Mouse (Mus musculus) inflammation-experienced regulatory T-cells, adult 6 months (primary cell): Measurements from ENCODE around the gene Cacna2d3. TPM values are rescaled to one million over a fixed set of nuclear protein-coding genes. Genes with fewer than 3 reads are reported as not detected.

Source experiments
- ATAC-seq: one replicate; pipeline ENCODE4 v1.8.0; 2017
- polyA plus RNA-seq, 3 experiments: library from polyadenylated mRNA; unstranded; fragments of 100-300 nt; shearing (Covaris generic); gene quantifications; one replicate each; pipeline ENCODE4 v1.2.1; 2017

The Cacna2d3 gene
- polyA plus RNA-seq, 3 experiments from 2014 or later, result 0.27 TPM; not detected in 2

GRCm38 (mm10) chr14:29639266-29639665 is 82.4 kb downstream of the Cacna2d3 start:
- ATAC-seq, result no peak

GRCm38 (mm10) chr14:29628213-29628612 is 93.5 kb downstream of the Cacna2d3 start:
- no peak for ATAC-seq

- no peak for ATAC-seq
Observed at GRCm38 (mm10) chr14:29612436-29612835, 109.2 kb downstream of the Cacna2d3 start.

- no peak for ATAC-seq
Observed at GRCm38 (mm10) chr14:29608761-29609160, 112.9 kb downstream of the Cacna2d3 start.

- no peak for ATAC-seq
Observed at GRCm38 (mm10) chr14:29599428-29599827, 122.2 kb downstream of the Cacna2d3 start.

- ATAC-seq, result no peak
Observed at GRCm38 (mm10) chr14:29592896-29593295, 128.8 kb downstream of the Cacna2d3 start.

GRCm38 (mm10) chr14:29589628-29590027 is 132.0 kb downstream of the Cacna2d3 start:
- no peak for ATAC-seq

GRCm38 (mm10) chr14:29581961-29582360 is 139.7 kb downstream of the Cacna2d3 start:
- ATAC-seq, result no peak

GRCm38 (mm10) chr14:29577786-29578185 is 143.9 kb downstream of the Cacna2d3 start:
- ATAC-seq, result no peak

- no peak for ATAC-seq
Observed at GRCm38 (mm10) chr14:29575551-29575950, 146.1 kb downstream of the Cacna2d3 start.

- no peak for ATAC-seq
Observed at GRCm38 (mm10) chr14:29562704-29563103, 159.0 kb downstream of the Cacna2d3 start.

- no peak for ATAC-seq
Observed at GRCm38 (mm10) chr14:29561122-29561834, 160.4 kb downstream of the Cacna2d3 start.

GRCm38 (mm10) chr14:29558440-29558839 is 163.2 kb downstream of the Cacna2d3 start:
- ATAC-seq, result no peak

- ATAC-seq, result no peak
Observed at GRCm38 (mm10) chr14:29556152-29556551, 165.5 kb downstream of the Cacna2d3 start.

- ATAC-seq, result no peak
Observed at GRCm38 (mm10) chr14:29552471-29552870, 169.2 kb downstream of the Cacna2d3 start.

GRCm38 (mm10) chr14:29548646-29549045 is 173.0 kb downstream of the Cacna2d3 start:
- no peak for ATAC-seq

GRCm38 (mm10) chr14:29530516-29530915 is 191.1 kb downstream of the Cacna2d3 start:
- ATAC-seq, result no peak

- ATAC-seq, result no peak
Observed at GRCm38 (mm10) chr14:29528696-29529095, 193.0 kb downstream of the Cacna2d3 start.

GRCm38 (mm10) chr14:29519751-29520669 is 201.7 kb downstream of the Cacna2d3 start:
- no peak for ATAC-seq

- no peak for ATAC-seq
Observed at GRCm38 (mm10) chr14:29502667-29503066, 219.0 kb downstream of the Cacna2d3 start.

GRCm38 (mm10) chr14:29498546-29499290 is 222.9 kb downstream of the Cacna2d3 start:
- ATAC-seq, result no peak

GRCm38 (mm10) chr14:29496552-29496951 is 225.1 kb downstream of the Cacna2d3 start:
- ATAC-seq, result no peak

GRCm38 (mm10) chr14:29491786-29492185 is 229.9 kb downstream of the Cacna2d3 start:
- ATAC-seq, result no peak
